Mouse (Mus musculus) forebrain, postnatal 0 days (tissue): ENCODE measurements at regions not wholly inside any gene's neighbourhood (a gene's known extent, or its start where the extent isn't known, plus 50 kb on each side); places are given as distances from the start of the nearest gene placed in this dataset.

Experiments used
- ATAC-seq: fragments of 200-750 bp; cut with Nextera tagmentation; 2 replicates; pipeline ENCODE4 v1.8.0; 2017; ENCODE audit warnings: mild to moderate bottlenecking, moderate library complexity
- DNase-seq: peaks from one replicate; pipeline ENCODE4 v3.0.0-alpha.2; 2015
- H3K27ac ChIP-seq: fragments of 300-500 bp; sonication (generic); 2 replicates; pipeline ENCODE4 v1.5.1; 2014; ENCODE audit warnings: low read depth, mild to moderate bottlenecking, antibody characterized with exemption, low read length, moderate library complexity, mixed read lengths
- H3K27me3 ChIP-seq: fragments of 300-500 bp; sonication (generic); 2 replicates; pipeline ENCODE4 v1.6.1; 2014; ENCODE audit warnings: mild to moderate bottlenecking, low read length, mixed read lengths; ENCODE audit not compliant: insufficient read depth
- H3K36me3 ChIP-seq: fragments of 300-500 bp; sonication (generic); 2 replicates; pipeline ENCODE4 v1.6.1; 2014; ENCODE audit warnings: mild to moderate bottlenecking, moderate library complexity; ENCODE audit not compliant: insufficient read depth
- H3K4me1 ChIP-seq: fragments of 300-500 bp; sonication (generic); 2 replicates; pipeline ENCODE4 v1.6.1; 2014; ENCODE audit warnings: antibody characterized with exemption; ENCODE audit not compliant: insufficient read depth
- H3K4me2 ChIP-seq: fragments of 300-500 bp; sonication (generic); 2 replicates; pipeline ENCODE4 v1.6.1; 2014; ENCODE audit warnings: low read depth, mild to moderate bottlenecking, moderate library complexity
- H3K4me3 ChIP-seq: fragments of 300-500 bp; sonication (generic); 2 replicates; pipeline ENCODE4 v1.5.1; 2014; ENCODE audit warnings: low read depth, low read length, mixed read lengths
- H3K9ac ChIP-seq: fragments of 300-500 bp; sonication (generic); 2 replicates; pipeline ENCODE4 v1.6.1; 2014; ENCODE audit warnings: mild to moderate bottlenecking
- H3K9me3 ChIP-seq: fragments of 300-500 bp; sonication (generic); 2 replicates; pipeline ENCODE4 v1.6.1; 2016; ENCODE audit warnings: low read length
- CTCF ChIP-seq: sonication (generic); IDR thresholded peaks from 2 replicates; pipeline ENCODE4 v1.5.1; 2016; ENCODE audit warnings: antibody characterized with exemption, control low read depth, low read depth
- WGBS: fragments of 180-500 bp; shearing (Covaris S2); extraction: QIAGEN DNeasy Blood & Tissue Kit; methylation state at CpG from one replicate; pipeline ENCODE4 v1.1.7; 2014; 5-methylcytosine and 5-hydroxymethylcytosine counted together

DNA sequence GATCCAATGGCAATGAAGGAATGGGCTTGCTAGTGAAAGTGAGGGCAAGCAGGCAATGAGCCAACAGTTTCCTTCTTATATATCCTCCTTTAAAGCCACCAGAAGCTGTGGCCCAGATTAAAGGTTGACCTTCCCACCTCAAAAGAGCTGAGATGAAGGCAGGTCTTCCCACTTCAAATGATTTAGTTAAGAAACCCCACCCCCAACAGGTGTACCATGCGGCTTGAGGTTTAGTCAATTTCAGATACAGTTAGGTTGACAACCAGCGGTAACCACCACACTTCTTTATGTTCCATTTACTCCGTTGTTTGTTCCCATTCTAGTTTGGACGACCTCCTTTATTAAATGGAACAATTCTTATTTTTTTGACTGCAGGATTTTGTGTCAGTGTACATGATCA is 317.8 kb upstream of the Ptger4 start:
- Histone ChIP-seq H3K9me3 (no peaks in the 10 kb centered on the region), H3K27me3 (no peaks in the 10 kb centered on the region), H3K9ac (no peak overlapping the region), H3K4me2 (no peak overlapping the region), H3K36me3 (no peaks in the 10 kb centered on the region), H3K4me3 (no peak overlapping the region), H3K4me1 (no peaks in the 10 kb centered on the region), H3K27ac (no peak overlapping the region)
- ATAC-seq (no peak), DNase-seq (no peak)
- no peak for TF ChIP-seq CTCF
- 90% methylated on average over 4 of the region's 4 CpGs for WGBS

DNA sequence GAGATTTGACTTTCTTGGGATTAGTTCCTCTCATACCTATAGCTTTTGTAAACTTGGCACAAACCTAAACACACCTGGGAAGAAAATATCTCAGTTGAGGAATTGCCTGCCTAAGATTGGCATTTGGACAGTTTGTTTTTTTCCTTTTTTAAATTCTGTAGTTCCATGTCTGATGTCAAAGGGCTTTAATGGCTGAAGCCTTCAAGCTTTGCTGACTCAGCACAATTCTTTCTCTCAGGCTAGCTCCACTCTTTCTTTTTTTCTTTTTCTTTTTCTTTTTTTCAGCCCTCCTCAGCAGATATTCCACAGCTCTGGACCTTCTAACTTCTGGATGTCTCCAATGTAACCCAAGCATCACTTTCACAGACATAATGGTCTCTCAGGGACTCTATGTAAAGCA is 330.4 kb upstream of the Ptger4 start:
- no peak for DNase-seq
- H3K36me3 ChIP-seq = no peaks in the 10 kb centered on the region
- no peak overlapping the region for H3K4me3 ChIP-seq
- H3K4me2 ChIP-seq = no peak overlapping the region
- no peaks in the 10 kb centered on the region for H3K9me3 ChIP-seq
- H3K4me1 ChIP-seq = no peaks in the 10 kb centered on the region
- no peak for TF ChIP-seq CTCF
- ATAC-seq = no peak
- H3K9ac ChIP-seq = no peak overlapping the region
- no peaks in the 10 kb centered on the region for H3K27me3 ChIP-seq
- H3K27ac ChIP-seq = no peak overlapping the region

DNA sequence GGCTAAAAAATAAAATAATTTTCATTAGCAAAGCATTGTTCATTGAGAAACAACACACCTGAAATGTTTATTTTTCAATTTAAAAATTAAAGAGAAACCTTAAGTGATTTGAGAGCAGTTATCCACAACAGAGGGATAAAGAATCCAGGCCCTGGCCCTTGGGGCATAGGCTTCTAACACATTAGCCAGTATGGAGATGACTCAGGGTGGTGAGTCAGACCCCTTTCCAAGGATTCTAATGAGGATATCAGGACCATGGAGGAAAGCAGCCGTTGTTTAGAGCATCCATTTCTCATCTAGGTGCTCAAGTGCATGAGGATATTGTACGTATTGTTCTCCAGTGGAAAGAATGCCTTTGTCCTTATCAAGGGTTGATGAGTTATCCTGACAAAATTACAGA is 335.6 kb upstream of the Ptger4 start:
- no peak overlapping the region for H3K4me3 ChIP-seq
- no peaks in the 10 kb centered on the region for H3K4me1 ChIP-seq
- no peaks in the 10 kb centered on the region for H3K27me3 ChIP-seq
- DNase-seq (no peak), ATAC-seq (no peak)
- no peaks in the 10 kb centered on the region for H3K36me3 ChIP-seq
- WGBS = 80% methylated on average over 2 of the region's 2 CpGs
- H3K27ac ChIP-seq = no peak overlapping the region
- TF ChIP-seq CTCF = no peak
- H3K9ac ChIP-seq = no peak overlapping the region
- H3K4me2 ChIP-seq = no peak overlapping the region
- H3K9me3 ChIP-seq = no peaks in the 10 kb centered on the region

DNA sequence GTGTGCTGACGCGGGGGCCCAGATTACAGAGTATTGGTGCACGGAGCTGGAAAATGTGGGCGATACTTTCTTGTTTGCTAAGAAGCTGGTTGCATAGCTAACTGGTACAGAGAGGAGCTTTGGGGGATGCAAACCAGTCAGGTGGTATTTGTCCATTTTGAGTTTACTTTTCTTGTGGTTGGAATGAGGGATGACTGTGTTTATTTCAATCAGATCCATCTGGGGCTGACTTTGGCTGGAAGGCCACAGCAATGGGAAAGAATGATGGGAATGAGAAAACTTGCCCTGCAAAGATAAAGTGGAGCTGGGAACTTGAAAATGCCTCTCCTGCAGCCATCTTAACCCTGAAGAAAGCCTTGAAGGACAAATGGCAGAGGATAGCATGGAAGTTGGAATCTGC is 336.4 kb upstream of the Ptger4 start:
- H3K9me3 ChIP-seq = no peaks in the 10 kb centered on the region
- H3K9ac ChIP-seq = no peak overlapping the region
- no peak overlapping the region for H3K4me2 ChIP-seq
- no peaks in the 10 kb centered on the region for H3K4me1 ChIP-seq
- H3K36me3 ChIP-seq = no peaks in the 10 kb centered on the region
- no peak for DNase-seq
- no peak overlapping the region for H3K27ac ChIP-seq
- no peak for ATAC-seq
- no peak overlapping the region for H3K4me3 ChIP-seq
- no peak for TF ChIP-seq CTCF
- WGBS = 96% methylated on average over 4 of the region's 4 CpGs
- H3K27me3 ChIP-seq = no peaks in the 10 kb centered on the region

DNA sequence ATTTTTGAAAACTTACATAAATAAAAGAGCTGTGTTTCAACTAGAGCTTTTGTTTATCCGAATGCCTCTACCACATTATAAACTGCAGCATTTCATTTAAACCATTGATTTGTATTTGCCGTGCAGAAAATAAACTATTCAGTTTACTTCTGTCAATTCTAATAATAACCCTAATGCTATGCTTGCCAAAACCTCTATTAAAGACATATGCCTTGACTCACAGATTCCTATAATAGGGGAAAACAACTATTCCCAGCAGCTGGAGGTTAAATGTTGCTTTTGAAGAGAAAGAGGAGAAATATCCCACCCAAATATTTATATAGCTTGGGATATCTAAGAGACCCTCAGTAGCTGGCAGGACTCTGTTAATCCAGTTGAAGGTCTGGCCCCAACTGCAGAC is 340.4 kb upstream of the Ptger4 start:
- Histone ChIP-seq H3K4me1 (no peaks in the 10 kb centered on the region), H3K9me3 (no peaks in the 10 kb centered on the region), H3K27me3 (no peaks in the 10 kb centered on the region), H3K4me2 (no peak overlapping the region), H3K4me3 (no peak overlapping the region), H3K9ac (no peak overlapping the region), H3K27ac (no peak overlapping the region), H3K36me3 (no peaks in the 10 kb centered on the region)
- DNase-seq (no peak), ATAC-seq (no peak)
- WGBS = 82% methylated on average over 2 of the region's 2 CpGs
- TF ChIP-seq CTCF = no peak

DNA sequence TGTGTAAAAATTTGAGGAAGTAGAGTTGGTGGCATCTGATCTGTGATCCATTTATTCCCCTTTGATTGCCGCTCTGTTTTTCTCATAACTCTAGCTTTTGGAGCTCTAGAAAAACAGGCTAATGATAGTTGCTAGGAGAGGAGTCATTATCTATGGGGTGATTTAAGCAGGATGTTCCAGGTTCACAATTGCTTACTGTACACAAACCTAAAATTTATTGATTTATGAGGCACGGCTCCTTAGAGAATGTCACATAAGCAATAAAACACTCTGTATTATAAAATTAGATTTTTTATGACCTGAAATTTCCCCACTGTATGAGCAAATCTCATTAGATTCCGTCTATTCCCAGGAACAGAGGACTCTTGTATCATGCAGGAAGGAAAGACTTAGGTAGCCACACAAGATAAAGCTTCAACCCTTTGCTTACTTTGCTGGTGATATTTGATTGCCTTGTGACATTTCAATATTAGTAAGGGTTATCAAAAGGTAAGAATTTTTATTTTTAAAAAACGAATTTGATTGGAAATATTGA is 360.8 kb upstream of the Ptger4 start:
- Histone ChIP-seq H3K4me1 (no peaks in the 10 kb centered on the region), H3K27me3 (no peaks in the 10 kb centered on the region), H3K9ac (no peak overlapping the region), H3K9me3 (no peaks in the 10 kb centered on the region), H3K4me3 (no peak overlapping the region), H3K4me2 (no peak overlapping the region), H3K27ac (no peak overlapping the region), H3K36me3 (no peaks in the 10 kb centered on the region)
- TF ChIP-seq CTCF = no peak
- DNase-seq (no peak), ATAC-seq (no peak)
- WGBS = 71% methylated on average over 4 of the region's 4 CpGs

DNA sequence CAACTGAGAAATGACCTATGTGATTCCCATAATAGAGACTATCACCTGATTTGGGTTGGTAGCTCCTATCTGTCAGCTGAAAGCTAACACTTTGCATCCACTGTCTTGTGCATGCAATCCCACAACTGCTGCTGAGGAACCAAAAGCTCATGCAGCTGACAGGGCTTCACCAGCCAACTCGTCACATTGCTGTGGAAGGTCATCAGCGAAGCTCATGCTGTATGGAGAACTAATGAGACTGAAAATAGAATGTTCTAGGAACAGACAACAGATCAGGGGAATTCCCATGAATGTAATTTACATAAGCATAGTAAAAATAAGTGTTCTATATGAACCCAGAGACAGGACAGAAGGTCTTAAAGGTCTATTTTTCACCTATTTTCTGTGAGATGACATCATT is 363.5 kb upstream of the Ptger4 start:
- 81% methylated on average over 2 of the region's 2 CpGs for WGBS
- Histone ChIP-seq H3K4me3 (no peak overlapping the region), H3K9me3 (no peaks in the 10 kb centered on the region), H3K9ac (no peak overlapping the region), H3K4me1 (no peaks in the 10 kb centered on the region), H3K27ac (no peak overlapping the region), H3K4me2 (no peak overlapping the region), H3K36me3 (no peaks in the 10 kb centered on the region), H3K27me3 (no peaks in the 10 kb centered on the region)
- TF ChIP-seq CTCF = no peak
- no peak for DNase-seq
- ATAC-seq = no peak

DNA sequence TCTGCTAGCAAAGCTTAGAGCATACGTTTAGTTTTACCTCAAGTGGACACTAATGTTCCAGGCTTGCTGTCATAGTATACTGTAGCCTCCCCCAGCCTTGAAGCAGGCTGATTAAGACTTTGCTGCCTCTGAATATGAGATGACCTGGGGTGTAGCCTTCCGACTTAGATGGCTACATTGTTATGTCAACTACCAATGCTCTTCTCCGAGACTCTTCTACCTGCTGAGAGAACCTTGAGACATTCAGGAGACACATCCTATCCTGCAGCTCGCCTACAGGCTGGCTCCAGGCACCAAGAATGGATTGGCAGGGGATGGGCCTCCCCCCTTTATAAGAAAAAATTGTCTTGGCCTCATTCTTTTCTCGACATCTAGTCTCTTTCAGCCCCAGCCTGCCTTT is 379.0 kb upstream of the Ptger4 start:
- no peak for DNase-seq

More for the DNA sequence above, 379.0 kb upstream of the Ptger4 start:
- Histone ChIP-seq H3K36me3 (no peaks in the 10 kb centered on the region), H3K27ac (no peak overlapping the region), H3K4me1 (no peaks in the 10 kb centered on the region), H3K27me3 (no peaks in the 10 kb centered on the region), H3K4me2 (no peak overlapping the region), H3K9me3 (no peaks in the 10 kb centered on the region), H3K4me3 (no peak overlapping the region), H3K9ac (no peak overlapping the region)
- WGBS = 80% methylated on average over 5 of the region's 5 CpGs
- no peak for ATAC-seq
- no peak for TF ChIP-seq CTCF
